Mouse (Mus musculus) erythroblast, embryonic 14.5 days (primary cell): ENCODE data around the gene Dop1b. TPM values are rescaled to one million over a fixed set of nuclear protein-coding genes. Genes with fewer than 3 reads are reported as not detected.
"Not testable (repeated sequence)": the region's sequence is repeated elsewhere in the genome, so short reads cannot be mapped to it uniquely, and the experiment has no call there.

ENCODE experiments used
- H3K27me3 ChIP-seq: 2 replicates; pipeline ENCODE4 v1.6.1; 2012; ENCODE audit warnings: inconsistent platforms; ENCODE audit not compliant: control insufficient read depth
- H3K36me3 ChIP-seq: 2 replicates; pipeline ENCODE4 v1.6.1; 2012; ENCODE audit warnings: mild to moderate bottlenecking, inconsistent platforms; ENCODE audit not compliant: control insufficient read depth
- H3K4me1 ChIP-seq: 2 replicates; pipeline ENCODE4 v1.6.1; 2012; ENCODE audit warnings: inconsistent platforms; ENCODE audit not compliant: control insufficient read depth
- H3K4me3 ChIP-seq: replicated peaks from 2 replicates; pipeline ENCODE3; 2012; ENCODE audit warnings: moderate library complexity, mild to moderate bottlenecking, inconsistent platforms
- H3K9me3 ChIP-seq: 2 replicates; pipeline ENCODE4 v1.6.1; 2012; ENCODE audit warnings: low read length, inconsistent platforms, mixed read lengths; ENCODE audit not compliant: control insufficient read depth
- GATA1 ChIP-seq: IDR thresholded peaks from 2 replicates; pipeline ENCODE4 v1.6.1; 2012; ENCODE audit warnings: low read length, inconsistent platforms, mixed read lengths
- TAL1 ChIP-seq: IDR thresholded peaks from 3 replicates; pipeline ENCODE4 v1.6.1; 2012; ENCODE audit warnings: low read length, inconsistent platforms, mixed read lengths
- polyA plus RNA-seq: library from polyadenylated mRNA; stranded (reverse); fragments of >175 nt; gene quantifications from 2 replicates; pipeline ENCODE4 v1.2.3, GENCODE M21; 2012

The Dop1b gene
- polyA plus RNA-seq, 1 experiment: 2.8 TPM

GRCm38 (mm10) chr16:93682689-93683507 lies 28.8 kb upstream of the Dop1b start, which contains the start of gene Cbr3:
TSS of gene Cbr3 (plus strand) at chr16:93683215.
- peaks cover 15% of the 10 kb centered on the region for H3K9me3 ChIP-seq
- no peak within 1 kb of the TSS for H3K4me3 ChIP-seq
- no peaks in the 10 kb centered on the region for H3K36me3 ChIP-seq
- TF ChIP-seq TAL1 (no peak), GATA1 (no peak)
- H3K27me3 ChIP-seq: peaks cover 78% of the 10 kb centered on the region
- peaks cover 4% of the 10 kb centered on the region for H3K4me1 ChIP-seq

GRCm38 (mm10) chr16:93683508-93684236 lies 28.0 kb upstream of the Dop1b start:
- peaks cover 14% of the 10 kb centered on the region for H3K9me3 ChIP-seq
- TF ChIP-seq TAL1 (no peak), GATA1 (no peak)
- no peak overlapping the region for H3K4me3 ChIP-seq
- H3K36me3 ChIP-seq: no peaks in the 10 kb centered on the region
- H3K27me3 ChIP-seq: peaks cover 74% of the 10 kb centered on the region
- peaks cover 4% of the 10 kb centered on the region for H3K4me1 ChIP-seq

- no peaks in the 10 kb centered on the region for H3K36me3 ChIP-seq
- TF ChIP-seq TAL1: no peak
- TF ChIP-seq GATA1: no peak
- H3K27me3 ChIP-seq: peaks cover 67% of the 10 kb centered on the region
- no peak overlapping the region for H3K4me3 ChIP-seq
- peaks cover 4% of the 10 kb centered on the region for H3K4me1 ChIP-seq
- peaks cover 14% of the 10 kb centered on the region for H3K9me3 ChIP-seq
Measured at GRCm38 (mm10) chr16:93684441-93684840, 27.3 kb upstream of the Dop1b start.

- not testable (repeated sequence) for H3K4me1 ChIP-seq, H3K4me3 ChIP-seq, H3K36me3 ChIP-seq
- peaks cover 56% of the 10 kb centered on the region for H3K27me3 ChIP-seq
- H3K9me3 ChIP-seq: peaks cover 14% of the 10 kb centered on the region
Measured at GRCm38 (mm10) chr16:93685783-93686182, 25.9 kb upstream of the Dop1b start.

GRCm38 (mm10) chr16:93686421-93686820 lies 25.3 kb upstream of the Dop1b start:
- Histone ChIP-seq H3K9me3 (peaks cover 14% of the 10 kb centered on the region), H3K27me3 (peaks cover 49% of the 10 kb centered on the region), H3K4me1 (peaks cover 4% of the 10 kb centered on the region), H3K36me3 (no peaks in the 10 kb centered on the region), H3K4me3 (no peak overlapping the region)
- TF ChIP-seq GATA1: no peak
- no peak for TF ChIP-seq TAL1

GRCm38 (mm10) chr16:93686945-93687344 lies 24.8 kb upstream of the Dop1b start:
- TF ChIP-seq TAL1: no peak
- TF ChIP-seq GATA1: no peak
- no peaks in the 10 kb centered on the region for H3K36me3 ChIP-seq
- H3K4me3 ChIP-seq: no peak overlapping the region
- H3K4me1 ChIP-seq: peaks cover 4% of the 10 kb centered on the region
- peaks cover 44% of the 10 kb centered on the region for H3K27me3 ChIP-seq
- H3K9me3 ChIP-seq: peaks cover 14% of the 10 kb centered on the region

- Histone ChIP-seq H3K27me3 (peaks cover 2% of the 10 kb centered on the region), H3K4me1 (no peaks in the 10 kb centered on the region), H3K36me3 (no peaks in the 10 kb centered on the region), H3K9me3 (no peaks in the 10 kb centered on the region), H3K4me3 (no peak overlapping the region)
- TF ChIP-seq TAL1 (no peak), GATA1 (no peak)
Measured at GRCm38 (mm10) chr16:93691206-93691841, 20.4 kb upstream of the Dop1b start.

GRCm38 (mm10) chr16:93692744-93693143 lies 19.0 kb upstream of the Dop1b start:
- no peaks in the 10 kb centered on the region for H3K36me3 ChIP-seq
- no peaks in the 10 kb centered on the region for H3K4me1 ChIP-seq
- no peak overlapping the region for H3K4me3 ChIP-seq
- H3K27me3 ChIP-seq: no peaks in the 10 kb centered on the region; the same call in 1 of the 2 replicates
- H3K9me3 ChIP-seq: no peaks in the 10 kb centered on the region
- no peak for TF ChIP-seq TAL1
- no peak for TF ChIP-seq GATA1

- Histone ChIP-seq H3K4me1 (peaks cover 16% of the 10 kb centered on the region), H3K27me3 (no peaks in the 10 kb centered on the region), H3K4me3 (no peak overlapping the region), H3K9me3 (no peaks in the 10 kb centered on the region), H3K36me3 (no peaks in the 10 kb centered on the region)
- no peak for TF ChIP-seq TAL1
- no peak for TF ChIP-seq GATA1
Measured at GRCm38 (mm10) chr16:93707116-93707515, 4.6 kb upstream of the Dop1b start.
